Mouse (Mus musculus) inflammation-experienced regulatory T-cells, adult 16 weeks (primary cell): ENCODE results near the gene Sin3a. TPM values are rescaled to one million over a fixed set of nuclear protein-coding genes. Genes with fewer than 3 reads are reported as not detected.

Experiments used
- polyA plus RNA-seq: library from polyadenylated mRNA; unstranded; fragments of 100-300 nt; shearing (Covaris generic); gene quantifications from one replicate; pipeline ENCODE4 v1.2.1, GENCODE M21; 2017

Sin3a gene
- polyA plus RNA-seq = 52.5 TPM

GRCm38 (mm10) chr9:57071801-57072351 is at the start of gene Sin3a:
Gene Sin3a, plus strand, starts transcription at chr9:57072040.

GRCm38 (mm10) chr9:57130577-57131433 is 59.0 kb downstream of the Sin3a start, which contains the start of gene Man2c1:
Gene Man2c1, plus strand, starts transcription at chr9:57130690.

GRCm38 (mm10) chr9:57148144-57148878 is 76.5 kb downstream of the Sin3a start, which contains the start of gene Neil1:
Gene Neil1, minus strand, starts transcription at chr9:57148305.

GRCm38 (mm10) chr9:57158013-57158470 is 86.2 kb downstream of the Sin3a start, which contains the start of gene Commd4:
Gene Commd4, minus strand, starts transcription at chr9:57158331.

Other genes with a start within 250 kb of the Sin3a start
- not detected for gene Odf3l1, start 207.4 kb upstream of the Sin3a start, polyA plus RNA-seq
- gene Cspg4, start 207.0 kb upstream of the Sin3a start, polyA plus RNA-seq = not detected
- gene Snx33, start 143.7 kb upstream of the Sin3a start, polyA plus RNA-seq = 16.6 TPM
- 24.7 TPM for gene Imp3, start 134.6 kb upstream of the Sin3a start, polyA plus RNA-seq
- gene Snupn, start 121.2 kb upstream of the Sin3a start, polyA plus RNA-seq = 23.6 TPM
- 3.5 TPM for gene Ptpn9, start 77.1 kb upstream of the Sin3a start, polyA plus RNA-seq
- 81.2 TPM for gene Man2c1, start 58.6 kb downstream of the Sin3a start, polyA plus RNA-seq
- gene Neil1, start 76.3 kb downstream of the Sin3a start, polyA plus RNA-seq = 41.2 TPM
- gene Commd4, start 86.3 kb downstream of the Sin3a start, polyA plus RNA-seq = 318 TPM
- not detected for gene Trcg1, start 164.5 kb downstream of the Sin3a start, polyA plus RNA-seq
- 47.7 TPM for gene 1700017B05Rik, start 190.6 kb downstream of the Sin3a start, polyA plus RNA-seq